ENCODE assay signal across 14 mouse cellular contexts in genomic region chr16:55807505-55807932, GRCm38 (mm10). TPM values are rescaled to one million over a fixed set of nuclear protein-coding genes. Genes with fewer than 3 reads are reported as not detected.
DNase-seq lines count a peak whose midpoint lies in the region; ATAC-seq and TF ChIP-seq lines count a peak whose summit lies in the region.
"Had no signal": no experiment of that assay in that cellular context is flagged by ENCODE, and none has a peak within 500 bp of the region (broad histone marks: within the 10 kb centered on the region; RNA-seq: fewer than 3 reads in every experiment).

No protein-coding gene starts in this region.

- H3K9me3 ChIP-seq in forebrain, postnatal 0 days (ENCODE audit: low read length): no peaks in the 10 kb centered on the region
- H3K9me3 ChIP-seq: heart, embryonic 15.5 days; limb, embryonic 12.5 days; megakaryocyte, embryonic 14.5 days had no signal

- no peaks in the 10 kb centered on the region for H3K79me2 ChIP-seq in myocyte (ENCODE audit: control insufficient read depth, insufficient read depth)

- peak; percentile 86 for ATAC-seq in forebrain, postnatal 0 days

- no peak overlapping the region for H3ac ChIP-seq in myocyte (ENCODE audit: control insufficient read depth, insufficient read length)

- no peak for TF ChIP-seq POLR2A in brain, embryonic 14.5 days (IDR thresholded peaks at IDR 0.05; ENCODE audit: borderline replicate concordance, extremely low read depth, insufficient read depth, insufficient read length, poor library complexity, severe bottlenecking)
- TF ChIP-seq POLR2A in myocyte (IDR thresholded peaks at IDR 0.05; ENCODE audit: insufficient read length, low read depth): no peak

- no peak overlapping the region for H3K9ac ChIP-seq in forebrain, postnatal 0 days
- H3K9ac ChIP-seq: heart, embryonic 15.5 days; limb, embryonic 12.5 days had no signal

- no peak for TF ChIP-seq CTCF in brain, embryonic 14.5 days (IDR thresholded peaks at IDR 0.05; ENCODE audit: borderline replicate concordance, extremely low read depth, insufficient read depth, insufficient read length)
- TF ChIP-seq CTCF in forebrain, postnatal 0 days (IDR thresholded peaks at IDR 0.05; ENCODE audit: low read depth): no peak
- TF ChIP-seq CTCF in gastrocnemius, adult 2 months (IDR thresholded peaks at IDR 0.05): no peak

- no peak overlapping the region for H3K4me2 ChIP-seq in forebrain, postnatal 0 days (ENCODE audit: low read depth)
- H3K4me2 ChIP-seq in myocyte (ENCODE audit: low read depth): no peak overlapping the region
- H3K4me2 ChIP-seq: heart, embryonic 15.5 days; limb, embryonic 12.5 days had no signal

- H3K36me3 ChIP-seq in forebrain, postnatal 0 days (ENCODE audit: insufficient read depth): no peaks in the 10 kb centered on the region
- peaks cover 31% of the 10 kb centered on the region for H3K36me3 ChIP-seq in myocyte (ENCODE audit: control insufficient read depth, insufficient read depth)

- 34% methylated on average over 6 of the region's 6 CpGs for WGBS in forebrain, postnatal 0 days

- H3K27me3 ChIP-seq in forebrain, postnatal 0 days (ENCODE audit: insufficient read depth, low read length): no peaks in the 10 kb centered on the region
- H3K27me3 ChIP-seq in myocyte (ENCODE audit: control insufficient read depth, insufficient read depth, insufficient read length): no peaks in the 10 kb centered on the region
- H3K27me3 ChIP-seq: heart, embryonic 15.5 days; limb, embryonic 12.5 days; megakaryocyte, embryonic 14.5 days had no signal

- intact Hi-C loops in gastrocnemius, adult 2 months (cut with DNase I): no loop called here

- no peaks in the 10 kb centered on the region for H3K4me1 ChIP-seq in forebrain, postnatal 0 days (ENCODE audit: insufficient read depth)
- H3K4me1 ChIP-seq: limb, embryonic 12.5 days had no signal

- H3K27ac ChIP-seq in forebrain, postnatal 0 days (ENCODE audit: low read depth, low read length): no peak overlapping the region
- no peak overlapping the region for H3K27ac ChIP-seq in gastrocnemius, adult 2 months
- H3K27ac ChIP-seq: heart, embryonic 15.5 days; limb, embryonic 12.5 days had no signal

- H3K4me3 ChIP-seq in forebrain, postnatal 0 days (ENCODE audit: low read depth, low read length): no peak overlapping the region
- H3K4me3 ChIP-seq in myocyte: no peak overlapping the region
- H3K4me3 ChIP-seq in gastrocnemius, adult 2 months: no peak overlapping the region
- H3K4me3 ChIP-seq: heart, embryonic 15.5 days; limb, embryonic 12.5 days; megakaryocyte, embryonic 14.5 days had no signal

- DNase-seq in layer of hippocampus, postnatal 10 days (ENCODE audit: low spot score in 2 of 2): peak; percentile 23 to 25
- DNase-seq in layer of hippocampus, postnatal 36 days: no peak
- peak; percentile 79 for DNase-seq in brain, embryonic 14.5 days (ENCODE audit: low read depth)
- DNase-seq in forebrain, postnatal 0 days: peak; percentile 57
- no peak for DNase-seq in adrenal gland, postnatal 14 days
- no peak for DNase-seq in gastrocnemius, adult 2 months
- DNase-seq: adrenal gland, postnatal 25 days; cerebellum, postnatal 14 days; kidney, postnatal 10 days; thymus, postnatal 14 days had no signal

TF ChIP-seq in myocyte, 11 proteins besides CTCF, POLR2A, EP300 and RAD21:
- TF ChIP-seq POLR2AphosphoS2 (IDR thresholded peaks at IDR 0.05; ENCODE audit: insufficient read length, low read depth) (peak; percentile 73), USF1 (IDR thresholded peaks at IDR 0.05; ENCODE audit: low read depth) (no peak)
TF ChIP-seq in myocyte: peak in this region for 1.

RNA-seq across cellular contexts. Expression of gene Nfkbiz, which starts 31.2 kb away (rescaled TPM):
- 1 to 10 TPM; 4.4 to 4.5 TPM for total RNA-seq in layer of hippocampus, postnatal 10 days (2021)
- total RNA-seq in layer of hippocampus, postnatal 36 days (2021): 1 to 10 TPM; 6.1 to 6.5 TPM
- polyA plus RNA-seq in brain, embryonic 14.5 days (2012; rRNA removed): 2.5 and 2.7 TPM in 2 replicates
- total RNA-seq in forebrain, postnatal 0 days (2014; rRNA removed): 1.9 and 2.4 TPM in 2 replicates
- 1.1 and 1.5 TPM in 2 replicates for polyA plus RNA-seq in forebrain, postnatal 0 days (2015; fragmentation: Nextera tagmentation; extraction: Ambion mirVana)
- 2.6 TPM for polyA plus RNA-seq in myocyte (2012; fragmentation: generic; extraction: Trizol)
- 8.6 and 9.9 TPM in 2 replicates for total RNA-seq in adrenal gland, postnatal 14 days (2021)
- 1 to 10 TPM; 1.1 TPM for total RNA-seq in gastrocnemius, adult 2 months (2021)

Comparison
In these comparisons a context has a peak if more than half of its experiments do, and no peak if none do; other contexts are left out.
1. DNase-seq: peak in layer of hippocampus, postnatal 10 days (2 of 2), brain, embryonic 14.5 days (single experiment) and forebrain, postnatal 0 days (single experiment); none in layer of hippocampus, postnatal 36 days (0 of 2), adrenal gland, postnatal 14 days (single experiment) and gastrocnemius, adult 2 months (single experiment).